Mouse (Mus musculus): Measurements from ENCODE around the gene Tst. TPM values are rescaled to one million over a fixed set of nuclear protein-coding genes. Genes with fewer than 3 reads are reported as not detected.

Gene Tst
- polyA plus RNA-seq, 1 experiment from 2014 or later: 17.0 TPM

GRCm38 (mm10) chr15:78425230-78425629, 19.5 kb upstream of the Tst start:
- Histone ChIP-seq H3K4me2 (no peak overlapping the region), H3K9ac (no peak overlapping the region), H3K4me1 (replicated peaks) (peaks cover 24% of the 10 kb centered on the region), H3K4me3 (no peak overlapping the region), H3K36me3 (no peaks in the 10 kb centered on the region), H3K27ac (no peak overlapping the region), H3K27me3 (peaks cover 27% of the 10 kb centered on the region; the same call in 1 of the 2 replicates), H3K9me3 (no peaks in the 10 kb centered on the region)
- WGBS: 66% methylated on average over 4 of the region's 4 CpGs
- ATAC-seq (ENCODE audit: low FRiP score): no peak

- H3K4me3 ChIP-seq: no peak overlapping the region
- H3K9ac ChIP-seq: no peak overlapping the region
- H3K36me3 ChIP-seq: no peaks in the 10 kb centered on the region
- H3K4me1 ChIP-seq (replicated peaks): peaks cover 16% of the 10 kb centered on the region
- WGBS: 29% methylated on average over 11 of the region's 11 CpGs
- H3K9me3 ChIP-seq: no peaks in the 10 kb centered on the region
- H3K4me2 ChIP-seq: no peak overlapping the region
- no peak for ATAC-seq (ENCODE audit: low FRiP score)
- H3K27me3 ChIP-seq: peaks cover 27% of the 10 kb centered on the region; the same call in 1 of the 2 replicates
- H3K27ac ChIP-seq: no peak overlapping the region
These were observed 18.8 kb upstream of the Tst start for GRCm38 (mm10) chr15:78424507-78424906.

- no peaks in the 10 kb centered on the region for H3K36me3 ChIP-seq
- peaks cover 4% of the 10 kb centered on the region for H3K4me1 ChIP-seq (replicated peaks)
- 0 out of 2 replicates have a peak overlapping the region, but pooled peaks have one; percentile 6 for H3K4me2 ChIP-seq
- peaks cover 25% of the 10 kb centered on the region; the same call in 1 of the 2 replicates for H3K27me3 ChIP-seq
- ATAC-seq (ENCODE audit: low FRiP score): peak; percentile 57; the same call in 1 of the 2 replicates
- H3K27ac ChIP-seq: no peak overlapping the region
- 22% methylated on average over 16 of the region's 16 CpGs for whole genome bisulfite sequencing
- H3K9me3 ChIP-seq: no peaks in the 10 kb centered on the region
- no peak overlapping the region for H3K9ac ChIP-seq
- H3K4me3 ChIP-seq: no peak overlapping the region
These were observed 16.6 kb upstream of the Tst start for GRCm38 (mm10) chr15:78422046-78422956.

- 86% methylated on average over 13 of the region's 13 CpGs for WGBS
- no peak for ATAC-seq (ENCODE audit: low FRiP score)
These were observed 14.7 kb upstream of the Tst start for GRCm38 (mm10) chr15:78420395-78420794.

GRCm38 (mm10) chr15:78416937-78417336, 11.2 kb upstream of the Tst start:
- H3K9ac ChIP-seq: no peak overlapping the region
- no peak overlapping the region for H3K27ac ChIP-seq
- H3K27me3 ChIP-seq: peaks cover 7% of the 10 kb centered on the region; the same call in 1 of the 2 replicates
- no peaks in the 10 kb centered on the region for H3K9me3 ChIP-seq
- no peaks in the 10 kb centered on the region for H3K4me1 ChIP-seq (replicated peaks)
- no peak overlapping the region for H3K4me2 ChIP-seq
- 16% methylated on average over 4 of the region's 4 CpGs for WGBS
- no peaks in the 10 kb centered on the region; the same call in 1 of the 2 replicates for H3K36me3 ChIP-seq
- no peak for ATAC-seq (ENCODE audit: low FRiP score)
- no peak overlapping the region for H3K4me3 ChIP-seq

More at GRCm38 (mm10) chr15:78420395-78420794, 14.7 kb upstream of the Tst start:
- Histone ChIP-seq H3K4me2 (no peak overlapping the region), H3K9me3 (no peaks in the 10 kb centered on the region), H3K36me3 (no peaks in the 10 kb centered on the region), H3K4me3 (no peak overlapping the region), H3K9ac (no peak overlapping the region), H3K27me3 (peaks cover 22% of the 10 kb centered on the region; the same call in 1 of the 2 replicates), H3K4me1 (replicated peaks) (peaks cover 4% of the 10 kb centered on the region), H3K27ac (no peak overlapping the region)

GRCm38 (mm10) chr15:78414157-78414556, 8.4 kb upstream of the Tst start:
- no peak overlapping the region for H3K4me3 ChIP-seq
- H3K27me3 ChIP-seq: peaks cover 31% of the 10 kb centered on the region
- no peaks in the 10 kb centered on the region; the same call in 1 of the 2 replicates for H3K36me3 ChIP-seq
- 94% methylated on average over 8 of the region's 8 CpGs for WGBS
- H3K4me2 ChIP-seq: no peak overlapping the region
- no peak for ATAC-seq (ENCODE audit: low FRiP score)
- no peak overlapping the region for H3K9ac ChIP-seq
- H3K27ac ChIP-seq: no peak overlapping the region
- peaks cover 16% of the 10 kb centered on the region for H3K4me1 ChIP-seq (replicated peaks)
- no peaks in the 10 kb centered on the region for H3K9me3 ChIP-seq

GRCm38 (mm10) chr15:78413719-78414117, 8.0 kb upstream of the Tst start:
- Histone ChIP-seq H3K9ac (no peak overlapping the region), H3K9me3 (no peaks in the 10 kb centered on the region), H3K4me2 (no peak overlapping the region), H3K36me3 (no peaks in the 10 kb centered on the region; the same call in 1 of the 2 replicates), H3K27ac (no peak overlapping the region), H3K4me1 (replicated peaks) (peaks cover 16% of the 10 kb centered on the region), H3K4me3 (no peak overlapping the region), H3K27me3 (peaks cover 35% of the 10 kb centered on the region)
- ATAC-seq (ENCODE audit: low FRiP score): no peak
- WGBS: 25% methylated on average over 1 of the region's 1 CpGs

- H3K9ac ChIP-seq: no peak overlapping the region
- no peak overlapping the region for H3K4me2 ChIP-seq
- 95% methylated on average over 14 of the region's 14 CpGs for whole genome bisulfite sequencing
- peaks cover 41% of the 10 kb centered on the region for H3K27me3 ChIP-seq
- H3K4me1 ChIP-seq (replicated peaks): peaks cover 16% of the 10 kb centered on the region
- no peak overlapping the region for H3K4me3 ChIP-seq
- H3K27ac ChIP-seq: no peak overlapping the region
- H3K9me3 ChIP-seq: no peaks in the 10 kb centered on the region
- H3K36me3 ChIP-seq: no peaks in the 10 kb centered on the region; the same call in 1 of the 2 replicates
- no peak for ATAC-seq (ENCODE audit: low FRiP score)
These were observed 7.5 kb upstream of the Tst start for GRCm38 (mm10) chr15:78413083-78413718.

- H3K9ac ChIP-seq: peak overlapping the region; percentile 60
- H3K36me3 ChIP-seq: no peaks in the 10 kb centered on the region; the same call in 1 of the 2 replicates
- WGBS: 14% methylated on average over 12 of the region's 12 CpGs
- H3K4me1 ChIP-seq (replicated peaks): peaks cover 42% of the 10 kb centered on the region
- H3K4me3 ChIP-seq: peak overlapping the region; percentile 31
- no peak overlapping the region for H3K27ac ChIP-seq
- no peaks in the 10 kb centered on the region for H3K9me3 ChIP-seq
- ATAC-seq (ENCODE audit: low FRiP score): no peak
- H3K4me2 ChIP-seq: peak overlapping the region; percentile 50
- H3K27me3 ChIP-seq: peaks cover 47% of the 10 kb centered on the region
These were observed 3.9 kb upstream of the Tst start for GRCm38 (mm10) chr15:78409570-78410052.

GRCm38 (mm10) chr15:78406293-78406934, 707 bp upstream of the Tst start, which contains the start of gene Mpst:
Gene Mpst (plus strand): TSS chr15:78406416.
- H3K4me1 ChIP-seq (replicated peaks): peaks cover 73% of the 10 kb centered on the region
- WGBS: under 1% methylated on average over 40 of the region's 40 CpGs

GRCm38 (mm10) chr15:78405098-78405497, 609 bp downstream of the Tst start:
- Histone ChIP-seq H3K9me3 (no peaks in the 10 kb centered on the region), H3K4me2 (peak overlapping the region; percentile 95), H3K4me1 (replicated peaks) (peaks cover 70% of the 10 kb centered on the region), H3K9ac (peak overlapping the region; percentile 82), H3K36me3 (no peaks in the 10 kb centered on the region), H3K4me3 (peak overlapping the region; percentile 63), H3K27ac (peak overlapping the region; percentile 92; the same call in 1 of the 2 replicates), H3K27me3 (peaks cover 26% of the 10 kb centered on the region)
- no peak for ATAC-seq (ENCODE audit: low FRiP score)
- 55% methylated on average over 11 of the region's 11 CpGs for WGBS

More at GRCm38 (mm10) chr15:78406293-78406934, 707 bp upstream of the Tst start, which contains the start of gene Mpst:
- no peaks in the 10 kb centered on the region for H3K36me3 ChIP-seq
- peaks cover 39% of the 10 kb centered on the region for H3K27me3 ChIP-seq
- peak within 1 kb of the TSS; percentile 82 for H3K9ac ChIP-seq
- no peaks in the 10 kb centered on the region for H3K9me3 ChIP-seq
- peak; percentile 87 for ATAC-seq (ENCODE audit: low FRiP score)
- peak within 1 kb of the TSS; percentile 63 for H3K4me3 ChIP-seq
- peak within 1 kb of the TSS; percentile 92 for H3K27ac ChIP-seq
- H3K4me2 ChIP-seq: peak within 1 kb of the TSS; percentile 95

Measured in hindbrain, embryonic 13.5 days (tissue).